Mouse (Mus musculus) lung, postnatal 0 days (tissue): ENCODE data around the gene Gkn1.
A peak's percentile ranks its signal among the peaks of the same experiment; 100 is the strongest.

ENCODE experiments used
- CTCF ChIP-seq: IDR thresholded peaks from 2 replicates; pipeline ENCODE4 v1.5.1; 2016; ENCODE audit warnings: antibody characterized with exemption, mild to moderate bottlenecking
- EP300 ChIP-seq: IDR thresholded peaks from 2 replicates; pipeline ENCODE4 v1.6.1; 2016; ENCODE audit warnings: antibody characterized with exemption, mild to moderate bottlenecking, control low read depth

GRCm38 (mm10) chr6:87334361-87335090, 16.2 kb downstream of the Gkn1 start:
- TF ChIP-seq CTCF (peak; percentile 49), EP300 (no peak)
